Mouse (Mus musculus): ENCODE data around the gene Olfr952. TPM values are rescaled to one million over a fixed set of nuclear protein-coding genes. Genes with fewer than 3 reads are reported as not detected.

The Olfr952 gene
- polyA plus RNA-seq (2016; fragmentation: Nextera tagmentation; extraction: Ambion mirVana): not detected in 2 replicates

DNA sequence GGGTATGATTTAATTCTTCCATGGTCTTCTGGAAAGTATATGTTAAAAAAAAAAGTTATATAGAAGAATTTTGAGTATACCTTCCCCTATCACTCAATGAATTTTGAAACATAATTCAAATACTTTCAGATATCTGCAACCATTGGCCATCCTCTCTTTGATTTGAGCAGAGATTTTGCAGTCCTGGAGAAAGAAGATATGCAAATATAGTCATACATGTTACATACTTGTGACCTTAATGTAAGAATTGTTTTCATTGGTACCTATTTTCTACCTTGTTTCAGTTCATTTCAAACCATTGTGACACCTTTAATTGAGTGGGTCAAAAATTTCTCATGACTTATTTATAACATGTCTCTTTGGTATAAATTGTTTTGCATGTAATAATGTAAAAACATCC lies at the start of gene Olfr952:
Gene Olfr952, minus strand, starts transcription at position 101 of the 400 bp plus-strand sequence.
- Histone ChIP-seq H3K36me3 (no peaks in the 10 kb centered on the region), H3K4me1 (no peaks in the 10 kb centered on the region), H3K27ac (no peak within 1 kb of the TSS), H3K9ac (no peak within 1 kb of the TSS), H3K9me3 (replicated peaks) (no peaks in the 10 kb centered on the region), H3K4me3 (no peak within 1 kb of the TSS), H3K4me2 (no peak within 1 kb of the TSS), H3K27me3 (replicated peaks) (no peaks in the 10 kb centered on the region)
- ATAC-seq: no peak

DNA sequence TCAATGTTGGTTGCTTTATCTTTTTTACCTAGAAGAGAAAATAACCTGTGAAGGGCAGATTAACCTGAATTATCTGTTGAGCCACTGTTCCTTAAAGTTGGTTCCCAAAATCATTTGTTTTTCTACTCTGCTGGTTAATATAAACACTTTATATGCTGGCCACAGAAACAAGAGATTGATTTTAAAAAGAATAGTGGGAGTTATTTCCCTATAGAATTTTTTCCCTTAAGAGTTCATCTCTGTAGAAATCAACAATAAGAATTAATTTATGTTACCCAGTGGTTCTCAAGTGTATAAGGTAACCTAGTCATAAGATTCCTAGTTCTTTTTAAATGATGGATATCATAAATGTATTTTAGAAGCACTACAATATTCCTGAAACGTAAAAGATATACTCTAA lies 44.9 kb upstream of the Olfr952 start, which contains the start of gene Olfr955:
Gene Olfr955, minus strand, starts transcription at position 101 of the 400 bp plus-strand sequence.
- Histone ChIP-seq H3K4me3 (no peak within 1 kb of the TSS), H3K27me3 (replicated peaks) (no peaks in the 10 kb centered on the region), H3K4me2 (no peak within 1 kb of the TSS), H3K27ac (no peak within 1 kb of the TSS), H3K9me3 (replicated peaks) (no peaks in the 10 kb centered on the region), H3K9ac (no peak within 1 kb of the TSS), H3K36me3 (no peaks in the 10 kb centered on the region), H3K4me1 (no peaks in the 10 kb centered on the region)
- 37% methylated on average over 1 of the region's 1 CpGs for WGBS (ENCODE audit: insufficient replicate concordance)
- no peak for ATAC-seq

DNA sequence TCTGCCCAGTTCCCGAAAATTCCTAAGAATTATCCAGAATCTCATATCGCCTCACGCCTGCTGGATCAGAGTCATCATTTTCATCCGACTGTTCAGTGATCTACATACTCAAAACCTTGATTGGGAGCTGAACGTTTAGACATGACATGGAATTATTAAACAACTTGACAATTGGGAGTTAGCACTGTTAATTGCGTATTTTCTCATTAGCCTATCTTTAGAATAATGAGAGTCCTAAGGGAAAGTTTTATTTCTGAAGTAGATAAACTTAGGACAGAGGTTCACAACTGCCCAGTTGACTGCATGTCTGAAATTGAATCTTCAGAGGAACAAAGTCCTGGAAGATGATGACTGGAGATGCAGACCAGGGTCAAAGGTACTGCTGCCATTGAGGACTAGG lies 29.5 kb upstream of the Olfr952 start, which contains the start of gene Olfr954:
Gene Olfr954, plus strand, starts transcription at position 301 of the 400 bp plus-strand sequence.
- ATAC-seq: no peak
- Histone ChIP-seq H3K9ac (no peak within 1 kb of the TSS), H3K36me3 (no peaks in the 10 kb centered on the region), H3K4me2 (no peak within 1 kb of the TSS), H3K27ac (no peak within 1 kb of the TSS), H3K9me3 (replicated peaks) (no peaks in the 10 kb centered on the region), H3K4me3 (no peak within 1 kb of the TSS), H3K27me3 (replicated peaks) (no peaks in the 10 kb centered on the region), H3K4me1 (no peaks in the 10 kb centered on the region)
- 71% methylated on average over 6 of the region's 6 CpGs for WGBS (ENCODE audit: insufficient replicate concordance)

DNA sequence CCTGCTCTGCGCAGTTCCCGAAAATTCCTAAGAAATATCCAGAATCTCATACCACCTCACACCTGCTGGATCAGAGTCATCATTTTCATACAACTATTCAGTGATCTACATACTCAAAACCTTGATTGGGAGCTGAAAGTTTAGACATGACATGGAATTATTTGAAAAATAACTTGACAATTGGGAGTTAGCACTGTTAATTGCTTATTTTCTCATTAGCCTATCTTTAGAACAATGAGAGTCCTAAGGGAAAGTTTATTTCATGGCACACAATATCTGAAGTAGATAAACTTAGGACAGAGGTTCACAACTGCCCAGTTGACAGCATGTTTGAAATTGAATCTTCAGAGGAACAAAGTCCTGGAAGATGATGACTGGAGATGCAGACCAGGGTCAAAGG lies 39.8 kb downstream of the Olfr952 start, which contains the start of gene Olfr951:
Gene Olfr951, plus strand, starts transcription at position 301 of the 400 bp plus-strand sequence.
- no peak within 1 kb of the TSS for H3K4me3 ChIP-seq
- no peaks in the 10 kb centered on the region for H3K27me3 ChIP-seq (replicated peaks)
- 64% methylated on average over 2 of the region's 2 CpGs for WGBS (ENCODE audit: insufficient replicate concordance)
- no peaks in the 10 kb centered on the region for H3K36me3 ChIP-seq
- H3K9ac ChIP-seq: no peak within 1 kb of the TSS
- no peak within 1 kb of the TSS for H3K27ac ChIP-seq
- no peaks in the 10 kb centered on the region for H3K9me3 ChIP-seq (replicated peaks)
- ATAC-seq: no peak
- no peaks in the 10 kb centered on the region for H3K4me1 ChIP-seq
- H3K4me2 ChIP-seq: no peak within 1 kb of the TSS

Other genes starting within 250 kb of the Olfr952 start
- not detected in 2 replicates for gene Olfr944, start 225.2 kb downstream of the Olfr952 start, polyA plus RNA-seq (2016; fragmentation: Nextera tagmentation; extraction: Ambion mirVana)
- gene Olfr1537, start 177.2 kb downstream of the Olfr952 start, polyA plus RNA-seq (2016; fragmentation: Nextera tagmentation; extraction: Ambion mirVana): not detected in 2 replicates
- gene Olfr945, start 150.3 kb downstream of the Olfr952 start, polyA plus RNA-seq (2016; fragmentation: Nextera tagmentation; extraction: Ambion mirVana): not detected in 2 replicates
- not detected in 2 replicates for gene Olfr948, start 101.1 kb downstream of the Olfr952 start, polyA plus RNA-seq (2016; fragmentation: Nextera tagmentation; extraction: Ambion mirVana)
- gene Olfr951, start 39.7 kb downstream of the Olfr952 start, polyA plus RNA-seq (2016; fragmentation: Nextera tagmentation; extraction: Ambion mirVana): not detected in 2 replicates
- gene Olfr954, start 29.6 kb upstream of the Olfr952 start, polyA plus RNA-seq (2016; fragmentation: Nextera tagmentation; extraction: Ambion mirVana): not detected in 2 replicates
- gene Olfr955, start 44.8 kb upstream of the Olfr952 start, polyA plus RNA-seq (2016; fragmentation: Nextera tagmentation; extraction: Ambion mirVana): not detected in 2 replicates
- gene Olfr44, start 66.8 kb upstream of the Olfr952 start, polyA plus RNA-seq (2016; fragmentation: Nextera tagmentation; extraction: Ambion mirVana): not detected in 2 replicates
- gene Olfr957, start 88.7 kb upstream of the Olfr952 start, polyA plus RNA-seq (2016; fragmentation: Nextera tagmentation; extraction: Ambion mirVana): not detected in 2 replicates
- gene Olfr958, start 126.9 kb upstream of the Olfr952 start, polyA plus RNA-seq (2016; fragmentation: Nextera tagmentation; extraction: Ambion mirVana): not detected in 2 replicates
- not detected in 2 replicates for gene Olfr959, start 148.4 kb upstream of the Olfr952 start, polyA plus RNA-seq (2016; fragmentation: Nextera tagmentation; extraction: Ambion mirVana)
- 4.7 and 5.9 TPM in 2 replicates for gene AW551984, start 177.3 kb upstream of the Olfr952 start, polyA plus RNA-seq (2016; fragmentation: Nextera tagmentation; extraction: Ambion mirVana)
- not detected in 2 replicates for gene Olfr148, start 183.5 kb upstream of the Olfr952 start, polyA plus RNA-seq (2016; fragmentation: Nextera tagmentation; extraction: Ambion mirVana)
- not detected in 2 replicates for gene Olfr960, start 194.2 kb upstream of the Olfr952 start, polyA plus RNA-seq (2016; fragmentation: Nextera tagmentation; extraction: Ambion mirVana)
- gene Olfr961, start 217.9 kb upstream of the Olfr952 start, polyA plus RNA-seq (2016; fragmentation: Nextera tagmentation; extraction: Ambion mirVana): not detected in 2 replicates
- gene Olfr963, start 240.1 kb upstream of the Olfr952 start, polyA plus RNA-seq (2016; fragmentation: Nextera tagmentation; extraction: Ambion mirVana): not detected in 2 replicates